Mouse (Mus musculus): ENCODE measurements around the gene Gm20388.

The Gm20388 gene

GRCm38 (mm10) chr8:122875186-122875585 is 2964.5 kb downstream of the Gm20388 start:
- no peak for DNase-seq

GRCm38 (mm10) chr8:122878231-122878630 is 2967.6 kb downstream of the Gm20388 start:
- DNase-seq = no peak

- DNase-seq = no peak
Measured at GRCm38 (mm10) chr8:122880302-122880701, 2969.7 kb downstream of the Gm20388 start.

- no peak for DNase-seq
Measured at GRCm38 (mm10) chr8:122883671-122884070, 2973.0 kb downstream of the Gm20388 start.

- no peak for DNase-seq
Measured at GRCm38 (mm10) chr8:122891440-122891839, 2980.8 kb downstream of the Gm20388 start.

- no peak for DNase-seq
Measured at GRCm38 (mm10) chr8:122893451-122893850, 2982.8 kb downstream of the Gm20388 start.

GRCm38 (mm10) chr8:122896317-122896716 is 2985.7 kb downstream of the Gm20388 start:
- DNase-seq = no peak

- no peak for DNase-seq
Measured at GRCm38 (mm10) chr8:122897200-122897599, 2986.6 kb downstream of the Gm20388 start.

- DNase-seq = no peak
Measured at GRCm38 (mm10) chr8:122898018-122898417, 2987.4 kb downstream of the Gm20388 start.

GRCm38 (mm10) chr8:122898473-122898872 is 2987.8 kb downstream of the Gm20388 start:
- no peak for DNase-seq

GRCm38 (mm10) chr8:122899085-122899484 is 2988.4 kb downstream of the Gm20388 start:
- DNase-seq = no peak

- no peak for DNase-seq
Measured at GRCm38 (mm10) chr8:122901476-122901875, 2990.8 kb downstream of the Gm20388 start.

- DNase-seq = no peak
Measured at GRCm38 (mm10) chr8:122901892-122902515, 2991.4 kb downstream of the Gm20388 start.

- DNase-seq = no peak
Measured at GRCm38 (mm10) chr8:122902581-122902980, 2991.9 kb downstream of the Gm20388 start.

GRCm38 (mm10) chr8:122903002-122903401 is 2992.4 kb downstream of the Gm20388 start:
- no peak for DNase-seq

- no peak for DNase-seq
Measured at GRCm38 (mm10) chr8:122904496-122904895, 2993.9 kb downstream of the Gm20388 start.

GRCm38 (mm10) chr8:122905346-122905745 is 2994.7 kb downstream of the Gm20388 start:
- DNase-seq = no peak

GRCm38 (mm10) chr8:122906463-122907021 is 2995.9 kb downstream of the Gm20388 start:
- peak; percentile 92 for DNase-seq

GRCm38 (mm10) chr8:122912150-122912549 is 3001.5 kb downstream of the Gm20388 start:
- DNase-seq = no peak

GRCm38 (mm10) chr8:122912871-122913270 is 3002.2 kb downstream of the Gm20388 start:
- no peak for DNase-seq

GRCm38 (mm10) chr8:122916766-122917165 is 3006.1 kb downstream of the Gm20388 start:
- DNase-seq = no peak

GRCm38 (mm10) chr8:122917531-122918392 is 3007.1 kb downstream of the Gm20388 start:
- peak; percentile 53 for DNase-seq

- DNase-seq = no peak
Measured at GRCm38 (mm10) chr8:122918438-122919107, 3007.9 kb downstream of the Gm20388 start.
